26 mouse cellular contexts compared by ENCODE assay signal in genomic region chr15:59206636-59207035, GRCm38 (mm10).
"Had no signal": no experiment of that assay in that cellular context is flagged by ENCODE, and none has a peak within 500 bp of the region (broad histone marks: within the 10 kb centered on the region; RNA-seq: fewer than 3 reads in every experiment).

No protein-coding gene starts in this region.

- H3K27ac ChIP-seq: gastrocnemius, adult 2 months; hindbrain, embryonic 10.5 days; hindbrain, embryonic 12.5 days; hindbrain, embryonic 14.5 days; intestine, embryonic 15.5 days; layer of hippocampus, adult 2 months; left cerebral cortex, adult 2 months; limb, embryonic 10.5 days; limb, embryonic 12.5 days; liver, embryonic 13.5 days had no signal

- H3K9me3 ChIP-seq: heart, embryonic 12.5 days; hindbrain, embryonic 10.5 days; hindbrain, embryonic 12.5 days; intestine, embryonic 15.5 days; limb, embryonic 10.5 days; limb, embryonic 12.5 days; liver, embryonic 13.5 days had no signal

- H3K36me3 ChIP-seq: heart, embryonic 12.5 days; hindbrain, embryonic 10.5 days; hindbrain, embryonic 12.5 days; intestine, embryonic 15.5 days; limb, embryonic 10.5 days; limb, embryonic 12.5 days; liver, embryonic 13.5 days had no signal

- DNase-seq: gastrocnemius, adult 2 months; gastrocnemius, postnatal 10 days; gastrocnemius, postnatal 25 days; heart, adult 18-20 months; heart, postnatal 10 days; heart, postnatal 4 days; kidney, adult 18-20 months; kidney, adult 8-10 months; kidney, postnatal 10 days; kidney, postnatal 25 days; kidney, postnatal 4 days; liver; liver, embryonic 13.5 days had no signal

- H3K4me3 ChIP-seq: gastrocnemius, adult 2 months; heart, embryonic 12.5 days; hindbrain, embryonic 10.5 days; hindbrain, embryonic 12.5 days; intestine, embryonic 15.5 days; layer of hippocampus, adult 2 months; left cerebral cortex, adult 2 months; limb, embryonic 10.5 days; limb, embryonic 12.5 days; liver, embryonic 13.5 days had no signal

- ATAC-seq: hindbrain, embryonic 16.5 days; inflammation-experienced regulatory T-cells, adult 6 months; intestine, embryonic 15.5 days; intestine, postnatal 0 days had no signal

- H3K4me2 ChIP-seq: heart, embryonic 12.5 days; hindbrain, embryonic 12.5 days; hindbrain, embryonic 14.5 days; intestine, embryonic 15.5 days; limb, embryonic 12.5 days; liver, embryonic 11.5 days; liver, embryonic 13.5 days had no signal

- H3K27me3 ChIP-seq: heart, embryonic 12.5 days; hindbrain, embryonic 12.5 days; intestine, embryonic 15.5 days; limb, embryonic 12.5 days; liver, embryonic 13.5 days had no signal

- H3K4me1 ChIP-seq: liver, embryonic 13.5 days had no signal

- H3K9ac ChIP-seq: heart, embryonic 12.5 days; hindbrain, embryonic 12.5 days; hindbrain, embryonic 14.5 days; intestine, embryonic 15.5 days; limb, embryonic 12.5 days; liver, embryonic 13.5 days had no signal
